Mouse (Mus musculus) hindbrain, embryonic 14.5 days (tissue): ENCODE results near the gene Cotl1. TPM values are rescaled to one million over a fixed set of nuclear protein-coding genes. Genes with fewer than 3 reads are reported as not detected.

Experiments
- ATAC-seq: fragments of 200-750 bp; cut with Nextera tagmentation; 2 replicates; pipeline ENCODE4 v1.8.0; 2017; ENCODE audit warnings: moderate number of reproducible peaks, mild to moderate bottlenecking, moderate TSS enrichment, moderate library complexity; ENCODE audit not compliant: low FRiP score
- DNase-seq: peaks from one replicate; pipeline ENCODE4 v3.0.0-alpha.2; 2015; ENCODE audit warnings: low spot score
- H3K27ac ChIP-seq: fragments of 300-500 bp; sonication (generic); 2 replicates; pipeline ENCODE4 v1.5.1; 2014; ENCODE audit warnings: mild to moderate bottlenecking, moderate library complexity
- H3K27me3 ChIP-seq: fragments of 300-500 bp; sonication (generic); 2 replicates; pipeline ENCODE4 v1.6.1; 2014; ENCODE audit warnings: mild to moderate bottlenecking, low read length, mixed read lengths; ENCODE audit not compliant: control insufficient read depth, insufficient read depth
- H3K36me3 ChIP-seq: fragments of 300-500 bp; sonication (generic); replicated peaks from 2 replicates; pipeline ENCODE4 v1.6.1; 2014; ENCODE audit not compliant: control insufficient read depth, insufficient read depth
- H3K4me1 ChIP-seq: fragments of 300-500 bp; sonication (generic); replicated peaks from 2 replicates; pipeline ENCODE4 v1.6.1; 2014; ENCODE audit warnings: antibody characterized with exemption, low read length, mixed read lengths; ENCODE audit not compliant: control insufficient read depth, insufficient read depth
- H3K4me2 ChIP-seq: fragments of 300-500 bp; sonication (generic); replicated peaks from 2 replicates; pipeline ENCODE4 v1.6.1; 2014; ENCODE audit warnings: mild to moderate bottlenecking, moderate library complexity
- H3K4me3 ChIP-seq: fragments of 300-500 bp; sonication (generic); replicated peaks from 2 replicates; pipeline ENCODE4 v1.5.1; 2014; ENCODE audit warnings: mild to moderate bottlenecking, low read length
- H3K9ac ChIP-seq: fragments of 300-500 bp; sonication (generic); 2 replicates; pipeline ENCODE4 v1.6.1; 2014
- H3K9me3 ChIP-seq: fragments of 300-500 bp; sonication (generic); 2 replicates; pipeline ENCODE4 v1.6.1; 2016; ENCODE audit warnings: low read length; ENCODE audit not compliant: control insufficient read depth
- WGBS: fragments of 180-500 bp; shearing (Covaris S2); extraction: QIAGEN DNeasy Blood & Tissue Kit; methylation state at CpG from one replicate; pipeline ENCODE4 v1.1.7; 2014; 5-methylcytosine and 5-hydroxymethylcytosine counted together
- polyA plus RNA-seq: library from polyadenylated mRNA; unstranded; fragments of >200 nt; fragmentation: Nextera tagmentation; extraction: Ambion mirVana; gene quantifications from 2 replicates; pipeline ENCODE4 v1.2.1, GENCODE M21; 2014

The Cotl1 gene
- polyA plus RNA-seq, 1 experiment from 2014 or later: 238 TPM

DNA sequence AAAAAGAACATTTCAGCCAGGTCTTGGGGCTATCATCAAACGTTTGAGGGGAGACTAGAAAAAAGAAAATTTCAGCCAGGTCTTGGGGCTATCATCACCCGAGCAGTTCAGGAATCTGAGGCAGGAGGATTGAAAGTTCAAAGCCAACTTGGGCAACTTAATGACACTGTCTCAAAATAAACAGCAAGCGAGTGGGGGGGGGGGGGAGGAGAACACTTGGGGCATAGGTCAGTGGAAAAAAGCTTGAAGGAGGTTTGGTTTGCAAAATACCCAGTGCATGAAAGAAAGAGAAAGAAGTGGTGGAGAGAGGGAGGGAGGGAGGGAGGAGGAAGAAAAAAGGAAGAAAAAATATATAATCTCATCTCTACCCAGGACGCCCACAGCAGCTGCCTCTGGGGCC lies 53.0 kb downstream of the Cotl1 start:
- WGBS: 55% methylated on average over 4 of the region's 4 CpGs

GRCm38 (mm10) chr8:119786871-119787270 lies 53.5 kb downstream of the Cotl1 start:
- no peak for ATAC-seq
- H3K9me3 ChIP-seq: no peaks in the 10 kb centered on the region
- 85% methylated on average over 3 of the region's 3 CpGs for WGBS
- H3K4me1 ChIP-seq: peaks cover 14% of the 10 kb centered on the region
- H3K27me3 ChIP-seq: no peaks in the 10 kb centered on the region
- no peaks in the 10 kb centered on the region for H3K36me3 ChIP-seq
- H3K4me2 ChIP-seq: no peak overlapping the region
- DNase-seq: no peak
- no peak overlapping the region for H3K27ac ChIP-seq
- H3K9ac ChIP-seq: no peak overlapping the region
- H3K4me3 ChIP-seq: no peak overlapping the region

More for the DNA sequence above, 53.0 kb downstream of the Cotl1 start:
- no peak for ATAC-seq
- H3K9me3 ChIP-seq: no peaks in the 10 kb centered on the region
- no peak overlapping the region for H3K4me2 ChIP-seq
- DNase-seq: no peak
- H3K27ac ChIP-seq: no peak overlapping the region
- no peaks in the 10 kb centered on the region for H3K36me3 ChIP-seq
- H3K9ac ChIP-seq: no peak overlapping the region
- H3K4me3 ChIP-seq: no peak overlapping the region
- H3K27me3 ChIP-seq: no peaks in the 10 kb centered on the region
- peaks cover 18% of the 10 kb centered on the region for H3K4me1 ChIP-seq

DNA sequence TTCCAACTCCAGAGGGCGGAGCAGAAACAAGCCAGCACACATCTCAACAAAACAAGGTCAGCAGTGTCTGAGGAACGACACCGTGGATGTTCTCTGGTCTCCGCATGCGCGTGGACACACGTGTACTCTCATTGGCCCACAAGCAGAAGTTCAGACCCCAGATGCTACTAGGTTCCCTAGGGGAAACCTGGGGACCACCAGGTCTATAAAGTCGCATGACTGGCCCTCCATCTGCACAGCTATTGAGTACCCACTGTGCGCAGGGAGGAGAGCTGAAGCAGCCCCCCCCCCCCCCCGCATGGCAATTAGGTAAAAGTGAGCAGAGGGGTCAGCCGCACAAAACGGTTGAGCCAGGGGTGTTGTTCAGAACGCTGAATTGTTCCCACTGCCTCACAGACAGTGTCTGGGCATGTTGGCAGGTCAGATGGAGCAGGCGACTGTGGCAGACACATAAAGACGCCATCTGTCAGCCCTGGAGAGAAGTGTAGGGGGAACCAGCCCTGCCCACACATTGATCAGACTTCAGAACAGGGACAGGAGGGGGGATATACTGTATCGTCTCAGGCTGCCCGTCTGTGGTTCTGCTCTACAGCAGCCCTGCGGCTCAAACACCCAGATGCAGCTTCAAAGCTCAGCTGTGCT lies 54.5 kb downstream of the Cotl1 start:
- 22% methylated on average over 18 of the region's 18 CpGs for WGBS
- no peak overlapping the region for H3K4me2 ChIP-seq
- peak overlapping the region; percentile 20; the same call in 1 of the 2 replicates for H3K9ac ChIP-seq
- no peaks in the 10 kb centered on the region for H3K9me3 ChIP-seq
- ATAC-seq (peak; percentile 27; the same call in 1 of the 2 replicates), DNase-seq (peak; percentile 43)
- H3K4me1 ChIP-seq: peaks cover 14% of the 10 kb centered on the region
- H3K36me3 ChIP-seq: no peaks in the 10 kb centered on the region
- no peak overlapping the region for H3K27ac ChIP-seq
- H3K27me3 ChIP-seq: no peaks in the 10 kb centered on the region
- no peak overlapping the region for H3K4me3 ChIP-seq

GRCm38 (mm10) chr8:119784676-119785075 lies 55.7 kb downstream of the Cotl1 start:
- 58% methylated on average over 7 of the region's 7 CpGs for WGBS
- ATAC-seq (no peak), DNase-seq (no peak)
- peaks cover 14% of the 10 kb centered on the region for H3K4me1 ChIP-seq
- H3K27ac ChIP-seq: no peak overlapping the region
- no peaks in the 10 kb centered on the region for H3K36me3 ChIP-seq
- no peak overlapping the region for H3K9ac ChIP-seq
- H3K4me2 ChIP-seq: no peak overlapping the region
- no peaks in the 10 kb centered on the region for H3K9me3 ChIP-seq
- H3K27me3 ChIP-seq: no peaks in the 10 kb centered on the region
- H3K4me3 ChIP-seq: no peak overlapping the region

GRCm38 (mm10) chr8:119784141-119784574 lies 56.2 kb downstream of the Cotl1 start:
- H3K27ac ChIP-seq: no peak overlapping the region
- H3K4me1 ChIP-seq: peaks cover 14% of the 10 kb centered on the region
- no peaks in the 10 kb centered on the region for H3K36me3 ChIP-seq
- H3K4me3 ChIP-seq: no peak overlapping the region
- H3K27me3 ChIP-seq: no peaks in the 10 kb centered on the region
- ATAC-seq (no peak), DNase-seq (no peak)
- H3K9ac ChIP-seq: no peak overlapping the region
- WGBS: 53% methylated on average over 9 of the region's 9 CpGs
- no peak overlapping the region for H3K4me2 ChIP-seq
- no peaks in the 10 kb centered on the region for H3K9me3 ChIP-seq

- no peak overlapping the region for H3K4me2 ChIP-seq
- no peak overlapping the region for H3K9ac ChIP-seq
- ATAC-seq (no peak), DNase-seq (no peak)
- H3K27ac ChIP-seq: no peak overlapping the region
- no peaks in the 10 kb centered on the region for H3K9me3 ChIP-seq
- 72% methylated on average over 6 of the region's 6 CpGs for WGBS
- no peak overlapping the region for H3K4me3 ChIP-seq
- peaks cover 15% of the 10 kb centered on the region for H3K4me1 ChIP-seq
- H3K27me3 ChIP-seq: no peaks in the 10 kb centered on the region
- no peaks in the 10 kb centered on the region for H3K36me3 ChIP-seq
Observed at GRCm38 (mm10) chr8:119783579-119783978, 56.8 kb downstream of the Cotl1 start.

DNA sequence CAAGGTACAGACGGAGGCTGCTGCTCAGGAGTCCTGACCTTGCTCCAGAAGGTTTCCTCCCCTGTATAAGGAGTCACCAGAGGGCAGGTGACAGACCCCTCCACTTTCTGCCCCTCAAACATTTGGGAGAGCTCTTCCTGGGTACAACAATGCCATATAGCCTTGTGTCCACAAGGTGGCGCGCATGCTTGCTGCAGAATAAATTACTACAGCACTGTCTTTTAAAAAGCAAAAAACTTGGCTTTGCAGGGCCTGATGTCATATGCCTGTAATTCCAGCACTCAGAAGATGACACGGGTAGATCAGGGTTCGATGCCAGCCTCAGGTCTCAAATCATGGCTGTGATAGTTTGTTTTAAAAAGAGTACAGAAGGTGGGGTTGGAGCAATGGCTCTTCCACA lies 57.6 kb downstream of the Cotl1 start:
- no peaks in the 10 kb centered on the region for H3K36me3 ChIP-seq
- H3K4me2 ChIP-seq: no peak overlapping the region
- H3K27me3 ChIP-seq: no peaks in the 10 kb centered on the region
- H3K9ac ChIP-seq: no peak overlapping the region
- H3K27ac ChIP-seq: no peak overlapping the region
- H3K9me3 ChIP-seq: no peaks in the 10 kb centered on the region
- 5% methylated on average over 5 of the region's 5 CpGs for WGBS
- ATAC-seq: no peak
- H3K4me3 ChIP-seq: no peak overlapping the region
- peaks cover 18% of the 10 kb centered on the region for H3K4me1 ChIP-seq
- DNase-seq: peak; percentile 82

DNA sequence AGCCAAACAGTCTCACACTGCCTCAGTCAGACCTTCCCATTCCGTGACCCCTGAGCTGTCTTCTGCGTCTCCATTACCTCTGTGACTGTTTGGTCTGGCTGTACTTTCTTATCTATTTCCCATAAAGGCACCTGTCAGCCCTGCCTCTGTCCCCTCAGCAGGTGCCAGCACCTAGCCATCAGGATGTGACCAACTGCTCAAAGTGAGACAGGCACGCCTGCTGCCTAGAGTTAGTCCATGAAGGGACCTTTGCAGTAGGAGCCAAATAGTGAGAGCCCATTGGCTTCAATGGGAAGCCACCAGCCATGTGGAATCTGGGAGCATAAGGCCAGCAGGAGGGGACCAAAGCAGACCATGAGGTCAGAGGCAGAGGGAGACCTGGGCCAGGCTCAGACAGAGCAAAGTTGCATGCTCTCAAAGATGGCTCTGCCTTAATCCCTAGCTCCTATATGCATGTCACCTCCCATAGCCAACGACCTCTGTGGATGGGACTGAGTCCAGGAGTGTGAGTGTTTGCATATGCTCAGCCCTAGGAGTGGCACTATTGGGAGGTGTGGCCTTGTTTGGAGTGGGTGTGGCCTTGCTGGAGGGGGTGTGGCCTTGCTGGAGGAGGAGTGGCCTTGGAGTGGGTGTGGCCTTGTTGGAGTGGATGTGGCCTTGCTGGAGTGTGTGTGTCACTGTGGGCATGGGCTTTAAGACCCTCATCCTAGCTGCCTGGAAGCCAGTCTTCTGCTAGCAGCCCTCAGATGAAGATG lies 59.1 kb downstream of the Cotl1 start:
- Histone ChIP-seq H3K36me3 (no peaks in the 10 kb centered on the region), H3K27me3 (no peaks in the 10 kb centered on the region), H3K27ac (no peak overlapping the region), H3K9ac (no peak overlapping the region), H3K4me2 (no peak overlapping the region), H3K9me3 (no peaks in the 10 kb centered on the region), H3K4me3 (no peak overlapping the region), H3K4me1 (peaks cover 26% of the 10 kb centered on the region)
- no peak for DNase-seq
- 66% methylated on average over 4 of the region's 4 CpGs for WGBS
- no peak for ATAC-seq

DNA sequence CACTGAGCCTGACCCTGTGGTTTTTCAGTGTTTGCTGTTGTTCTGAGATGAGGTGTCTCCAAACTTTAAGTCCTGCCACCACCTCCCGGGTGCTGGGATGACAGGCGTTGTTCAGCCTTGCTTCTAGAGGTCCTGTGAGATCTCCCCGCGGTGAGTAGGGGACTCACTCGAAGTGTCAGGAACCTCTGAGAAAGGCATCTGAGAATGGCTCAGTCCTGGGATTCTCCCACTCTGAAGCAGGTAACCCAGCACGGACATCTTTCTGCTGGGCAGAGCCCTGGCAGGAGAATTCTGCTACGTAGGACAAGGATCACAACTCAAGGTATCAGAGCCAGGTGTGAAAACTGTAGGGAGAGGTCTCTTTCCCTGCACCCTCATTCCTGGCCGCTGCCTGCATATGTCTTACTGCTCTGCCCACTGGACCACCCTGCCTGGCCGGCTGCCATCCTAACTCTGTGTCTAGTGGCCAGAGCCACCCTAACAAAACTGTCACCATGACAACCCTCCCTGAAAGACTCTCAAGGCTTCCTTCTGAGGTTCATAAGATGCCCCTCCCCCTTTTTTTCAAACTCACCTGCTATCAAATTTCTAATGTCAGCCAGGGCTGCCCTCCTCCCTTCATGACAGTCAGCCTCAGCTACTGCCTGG lies 59.8 kb downstream of the Cotl1 start:
- Histone ChIP-seq H3K4me2 (no peak overlapping the region), H3K9me3 (no peaks in the 10 kb centered on the region), H3K27me3 (no peaks in the 10 kb centered on the region), H3K4me1 (peaks cover 18% of the 10 kb centered on the region), H3K9ac (no peak overlapping the region), H3K27ac (no peak overlapping the region), H3K36me3 (no peaks in the 10 kb centered on the region), H3K4me3 (no peak overlapping the region)
- DNase-seq: no peak
- WGBS: 79% methylated on average over 9 of the region's 9 CpGs
- ATAC-seq: no peak
